Mouse (Mus musculus): ENCODE measurements around the gene Sycn. TPM values are rescaled to one million over a fixed set of nuclear protein-coding genes. Genes with fewer than 3 reads are reported as not detected.
A peak's percentile ranks its signal among the peaks of the same experiment; 100 is the strongest.
"Not testable (repeated sequence)": the region's sequence is repeated elsewhere in the genome, so short reads cannot be mapped to it uniquely, and the experiment has no call there.

Gene Sycn
- not detected in 2 replicates for total RNA-seq (2021)
- long read RNA-seq, experiment 1, result 0 reads
- long read RNA-seq, experiment 2, result 0 reads

DNA sequence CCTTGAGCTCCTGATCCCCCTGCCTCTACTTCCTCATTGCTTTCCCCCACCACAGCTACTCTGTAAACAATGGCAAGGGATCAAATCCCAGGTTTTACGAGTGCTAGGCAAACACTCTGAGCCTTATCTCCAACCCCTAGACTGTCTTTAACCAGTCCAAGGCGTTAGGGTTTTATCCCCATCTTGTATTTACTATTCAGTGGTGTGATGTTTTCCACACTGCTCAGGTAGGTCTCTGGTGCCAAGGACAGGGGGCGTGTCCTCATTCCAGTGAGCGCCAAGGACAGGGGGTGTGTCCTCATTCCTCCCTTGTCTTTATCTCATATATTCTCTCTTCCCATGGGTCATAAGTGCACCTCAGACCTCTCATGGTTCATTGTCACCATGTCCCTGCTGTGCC, at the start of gene Sycn:
Gene Sycn, plus strand, starts transcription at position 360 of the 400 bp plus-strand sequence.
- DNase-seq, result no peak

GRCm38 (mm10) chr7:28490903-28491302, 49.8 kb upstream of the Sycn start:
- no peak for DNase-seq

GRCm38 (mm10) chr7:28492310-28492709, 48.4 kb upstream of the Sycn start:
- DNase-seq, result no peak

GRCm38 (mm10) chr7:28495426-28495825, 45.3 kb upstream of the Sycn start:
- no peak for DNase-seq

DNA sequence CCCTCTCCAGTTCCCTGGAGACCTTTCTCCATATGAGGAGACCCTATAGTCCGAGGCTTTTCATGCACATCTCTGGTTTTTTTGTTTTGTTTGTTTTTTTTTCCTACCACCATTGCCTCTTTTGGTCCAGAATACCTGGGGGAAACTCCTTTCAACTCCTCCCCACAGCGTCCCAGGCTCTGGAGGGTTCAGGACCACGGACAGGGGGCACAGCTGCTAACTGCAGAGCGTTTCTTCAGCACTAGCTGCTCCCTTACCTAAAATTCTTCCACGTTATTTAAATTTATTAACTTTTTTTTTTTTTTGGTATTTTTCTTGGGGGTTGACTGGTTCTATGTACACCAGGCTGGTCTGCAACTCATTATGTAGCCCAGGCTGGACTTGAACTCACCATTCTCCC, 35.1 kb upstream of the Sycn start:
- DNase-seq, result peak; percentile 71

DNA sequence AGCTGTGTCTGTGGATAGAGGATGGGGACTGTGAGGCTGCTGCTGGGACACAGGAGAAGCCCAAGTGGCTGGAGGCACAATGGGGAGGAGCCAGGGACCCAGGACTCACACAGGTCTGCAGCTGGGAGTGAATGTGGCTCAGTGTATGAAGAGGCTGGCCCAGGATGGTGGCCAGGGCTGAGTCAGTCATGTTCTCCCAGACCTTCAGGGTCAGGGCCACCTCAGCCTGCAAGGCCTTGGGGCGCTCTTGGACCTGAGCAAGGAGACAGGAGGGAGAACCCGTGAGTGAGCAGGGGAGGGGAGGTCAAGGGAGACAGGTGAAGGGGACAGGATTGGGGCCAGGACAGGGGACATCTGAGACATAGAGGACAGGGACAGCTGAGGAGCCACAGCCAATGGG, 31.6 kb upstream of the Sycn start:
- peak; percentile 13 for DNase-seq

GRCm38 (mm10) chr7:28510405-28510974, 30.2 kb upstream of the Sycn start, which contains the start of gene Ifnl2:
Ifnl2 (minus strand) TSS chr7:28510455.
- DNase-seq, result not testable (repeated sequence)

GRCm38 (mm10) chr7:28511441-28511840, 29.2 kb upstream of the Sycn start:
- no peak for DNase-seq

DNA sequence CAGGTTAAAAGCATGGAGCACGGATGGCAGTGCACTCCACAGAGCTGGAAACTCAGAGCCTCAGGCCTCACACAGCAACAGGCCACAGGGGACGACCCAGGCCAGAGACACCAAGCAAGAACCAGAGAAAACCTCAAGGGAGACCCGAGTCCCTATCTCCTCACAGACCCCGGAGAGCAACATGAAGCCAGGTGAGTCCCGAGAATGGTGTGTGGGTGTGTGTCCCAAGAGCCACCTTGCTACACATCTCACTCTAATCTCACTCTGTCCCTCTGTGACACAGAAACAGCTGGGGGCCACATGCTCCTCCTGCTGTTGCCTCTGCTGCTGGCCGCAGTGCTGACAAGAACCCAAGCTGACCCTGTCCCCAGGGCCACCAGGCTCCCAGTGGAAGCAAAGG, 18.1 kb upstream of the Sycn start, which contains the start of gene Ifnl3:
Gene Ifnl3, plus strand, starts transcription at position 301 of the 400 bp plus-strand sequence.
- DNase-seq, result not testable (repeated sequence)

DNA sequence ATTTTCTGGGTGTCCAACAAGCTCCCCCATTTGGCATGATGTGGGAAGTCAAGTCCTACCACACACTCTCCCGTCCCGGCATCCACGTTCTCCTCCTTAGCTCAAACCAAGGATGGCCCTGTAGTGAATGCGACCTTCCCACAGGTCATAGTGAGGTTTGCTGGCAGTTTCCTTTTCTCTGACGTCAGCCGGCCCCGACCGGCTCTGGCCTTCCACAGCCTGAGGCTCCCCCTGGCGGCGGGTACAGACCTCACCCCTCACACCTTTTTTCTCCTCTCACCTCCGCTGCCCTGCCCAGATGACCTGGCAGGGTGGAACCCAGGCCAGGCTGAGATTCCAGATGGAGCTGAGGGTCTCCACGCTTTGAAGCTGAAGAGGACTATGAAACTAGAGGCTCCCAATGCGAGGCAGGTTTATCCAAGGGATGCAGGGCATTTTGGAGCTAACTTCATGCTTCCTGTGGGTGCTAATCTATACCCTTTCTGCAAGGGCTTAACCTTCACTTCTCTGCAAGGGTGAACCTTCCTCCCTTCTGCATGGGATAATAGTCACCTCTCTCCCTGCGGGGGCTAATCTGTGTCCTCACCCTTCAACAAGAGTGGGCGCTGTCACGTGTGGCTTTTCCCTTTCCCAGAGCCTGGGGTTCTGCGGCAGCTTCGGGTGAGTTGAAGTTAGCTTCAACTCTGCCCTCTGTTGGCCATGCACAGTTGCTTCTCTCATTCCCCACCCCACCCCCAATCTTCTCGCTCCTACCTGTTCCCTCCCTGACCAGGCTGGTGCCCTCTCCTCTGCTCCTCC, 12.6 kb upstream of the Sycn start:
- peak; percentile 93 for DNase-seq

DNA sequence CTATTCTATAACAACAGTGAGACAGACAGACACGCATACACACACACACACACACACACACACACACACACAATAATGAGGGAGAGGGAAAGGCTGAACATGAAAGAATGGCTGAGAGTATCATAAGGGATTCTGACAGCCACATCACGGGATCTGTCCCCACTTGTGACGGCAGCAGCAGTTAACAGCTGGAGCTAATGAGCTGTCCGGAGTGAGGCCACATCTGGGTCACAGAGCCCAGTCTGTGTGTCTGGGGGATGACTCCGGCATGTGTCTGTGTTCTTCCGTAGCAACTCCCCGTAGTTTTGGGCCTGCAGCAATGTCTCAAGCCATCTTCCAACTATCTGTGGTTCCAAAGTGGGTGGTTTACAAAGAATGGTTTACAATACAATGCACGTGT, 8.7 kb upstream of the Sycn start:
- no peak for DNase-seq

DNA sequence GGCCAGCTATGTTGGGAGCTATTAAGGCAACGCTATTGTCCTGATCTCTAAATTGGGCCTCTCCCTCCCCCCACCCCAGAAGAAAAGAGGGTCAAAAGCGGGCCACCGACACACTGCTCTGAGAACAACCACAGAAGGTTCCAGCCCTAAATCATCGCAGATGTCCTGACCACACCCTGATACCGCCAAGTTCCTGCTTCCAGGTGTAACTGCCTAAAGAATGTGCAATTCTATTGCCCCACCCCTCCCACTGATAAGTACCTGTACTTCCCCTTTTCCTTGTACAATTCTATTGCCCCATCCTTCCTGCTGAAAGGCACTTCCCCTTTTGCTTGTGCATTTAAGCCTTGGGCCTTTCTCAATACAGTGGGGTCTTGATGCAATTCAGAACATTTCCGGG, 1.8 kb upstream of the Sycn start:
- not testable (repeated sequence) for DNase-seq

GRCm38 (mm10) chr7:28544051-28544601, 3.4 kb downstream of the Sycn start:
- DNase-seq, result peak; percentile 40

GRCm38 (mm10) chr7:28545048-28545890, 4.6 kb downstream of the Sycn start:
- peak; percentile 37 for DNase-seq

GRCm38 (mm10) chr7:28545891-28546210, 5.2 kb downstream of the Sycn start:
- DNase-seq, result peak; percentile 56

GRCm38 (mm10) chr7:28546649-28547048, 6.0 kb downstream of the Sycn start:
- no peak for DNase-seq

DNA sequence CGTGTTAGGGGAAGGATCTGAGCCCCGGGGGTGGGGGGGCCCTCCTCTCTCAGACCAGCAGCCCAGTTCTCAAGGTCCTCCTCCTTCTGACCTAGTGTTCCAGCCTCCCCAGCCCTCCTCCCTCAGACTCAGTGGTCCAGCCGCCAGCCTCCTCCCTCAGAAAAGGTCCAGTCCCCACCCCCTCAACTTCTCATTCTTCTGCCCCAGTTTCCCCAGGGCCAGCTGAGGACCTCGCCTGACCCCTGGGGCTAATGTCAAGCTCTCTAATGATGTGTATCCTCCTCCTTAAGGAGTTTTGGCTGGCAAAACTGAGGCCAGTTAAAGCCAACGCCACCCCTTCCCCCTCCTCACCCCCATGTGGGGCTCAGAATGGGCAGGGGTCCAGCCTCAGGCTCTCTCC, 6.5 kb downstream of the Sycn start, which contains the start of gene Nccrp1:
Gene Nccrp1, minus strand, starts transcription at position 101 of the 400 bp plus-strand sequence.
- DNase-seq, result no peak

- DNase-seq, result no peak
These were observed 6.9 kb downstream of the Sycn start for GRCm38 (mm10) chr7:28547628-28548027.

DNA sequence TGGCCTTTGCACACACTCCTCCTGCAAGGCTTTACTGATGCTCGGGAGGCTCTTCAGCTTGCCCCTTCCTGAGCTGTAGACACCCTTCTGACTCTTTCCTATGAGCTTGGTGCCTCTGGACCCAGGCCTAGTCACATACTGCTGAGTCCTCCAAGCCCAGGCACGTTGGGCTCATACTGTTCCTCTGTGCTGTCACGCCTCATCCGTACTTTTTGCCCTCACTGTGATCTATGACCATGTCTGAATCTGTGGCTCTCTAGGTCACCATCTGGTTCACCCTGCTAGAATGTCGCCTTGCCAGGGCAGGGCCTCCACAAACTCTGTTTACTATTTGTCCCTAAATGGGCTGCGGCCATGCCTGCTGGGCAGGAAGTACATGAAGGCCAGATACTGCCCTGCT, 12.4 kb downstream of the Sycn start:
- no peak for DNase-seq

- no peak for DNase-seq
These were observed 15.4 kb downstream of the Sycn start for GRCm38 (mm10) chr7:28555939-28556535.

DNA sequence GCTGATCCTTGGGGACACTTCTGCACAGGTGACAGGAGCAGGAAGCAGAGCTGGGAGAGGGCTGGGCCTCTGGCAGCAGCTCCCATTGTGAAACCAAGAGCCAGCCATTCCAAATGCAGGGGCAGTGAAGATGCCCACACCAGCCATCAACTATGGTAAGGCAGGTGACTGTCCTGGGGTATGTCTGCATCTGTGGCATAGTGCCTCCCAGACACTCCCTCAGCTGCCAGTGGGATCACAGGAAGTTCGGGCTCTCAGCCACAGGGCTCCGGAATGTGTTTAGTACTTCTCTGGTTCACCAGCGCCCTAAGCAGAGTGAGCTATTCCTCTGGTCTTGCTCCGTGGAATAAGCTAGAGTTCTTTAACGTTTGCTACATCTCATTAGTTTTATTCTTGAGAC, 16.4 kb downstream of the Sycn start:
- DNase-seq, result no peak

DNA sequence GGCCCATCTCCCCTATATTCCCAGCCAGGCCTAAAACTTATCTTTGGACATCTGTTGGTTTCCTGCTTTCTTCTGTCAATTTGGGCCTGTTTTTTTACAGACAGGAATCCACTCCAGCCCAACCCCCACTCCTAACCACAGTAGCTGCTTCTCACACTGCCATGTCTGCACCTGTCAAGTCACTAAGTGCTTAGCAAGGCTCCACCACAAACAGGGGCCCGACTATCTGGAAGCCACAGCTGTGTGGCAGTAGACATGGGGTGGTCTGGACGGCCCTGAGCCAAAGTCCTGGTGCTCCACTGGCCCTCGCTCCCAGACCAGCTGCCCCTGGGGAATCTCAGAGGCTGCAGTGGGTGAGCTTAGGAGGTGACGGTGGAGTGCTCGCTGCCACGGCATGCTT, 17.0 kb downstream of the Sycn start:
- DNase-seq, result no peak
